ENCODE assay signal across 22 mouse cellular contexts in genomic region chr9:106232956-106233355, GRCm38 (mm10). TPM values are rescaled to one million over a fixed set of nuclear protein-coding genes. Genes with fewer than 3 reads are reported as not detected.
"Had no signal": no experiment of that assay in that cellular context is flagged by ENCODE, and none has a peak within 500 bp of the region (broad histone marks: within the 10 kb centered on the region; RNA-seq: fewer than 3 reads in every experiment).

No protein-coding gene starts in this region.

- DNase-seq: lung, adult 18-20 months; lung, embryonic 14.5 days; lung, postnatal 10 days; lung, postnatal 4 days; midbrain, embryonic 14.5 days; retina, postnatal 1 day; right cerebral cortex, adult 18-20 months; right cerebral cortex, postnatal 25 days; right cerebral cortex, postnatal 4 days; spleen, adult 18-20 months; thymus, adult 18-20 months; thymus, postnatal 14 days; thymus, postnatal 36 days had no signal

- ATAC-seq: midbrain, embryonic 16.5 days had no signal

- H3K4me3 ChIP-seq: midbrain, embryonic 10.5 days; midbrain, embryonic 12.5 days; myocyte; neural tube, embryonic 13.5 days; neural tube, embryonic 15.5 days had no signal

- H3K27ac ChIP-seq: midbrain, embryonic 10.5 days; midbrain, embryonic 12.5 days; neural tube, embryonic 13.5 days; neural tube, embryonic 15.5 days had no signal

- H3K4me2 ChIP-seq: lung, embryonic 14.5 days; midbrain, embryonic 12.5 days; neural tube, embryonic 13.5 days; neural tube, embryonic 15.5 days had no signal

- H3K4me1 ChIP-seq: midbrain, embryonic 12.5 days; neural tube, embryonic 13.5 days; neural tube, embryonic 15.5 days had no signal

- H3K9ac ChIP-seq: lung, embryonic 14.5 days; midbrain, embryonic 12.5 days; neural tube, embryonic 13.5 days; neural tube, embryonic 15.5 days had no signal

- H3K27me3 ChIP-seq: midbrain, embryonic 12.5 days; neural tube, embryonic 13.5 days; neural tube, embryonic 15.5 days had no signal

- H3K9me3 ChIP-seq: midbrain, embryonic 10.5 days; midbrain, embryonic 12.5 days; neural tube, embryonic 13.5 days; neural tube, embryonic 15.5 days had no signal

RNA-seq across cellular contexts. Expression of gene Tlr9, which starts 10.6 kb away (rescaled TPM):
- total RNA-seq: megakaryocyte-erythroid progenitor cell, adult 5-6 weeks had no signal
- polyA plus RNA-seq: lung, embryonic 16.5 days; midbrain, embryonic 10.5 days; midbrain, embryonic 12.5 days; midbrain, embryonic 16.5 days; myocyte; neural tube, embryonic 11.5 days; neural tube, embryonic 13.5 days; neural tube, embryonic 15.5 days had no signal
